Mouse (Mus musculus): ENCODE results near the gene Zic4.

Gene Zic4

DNA sequence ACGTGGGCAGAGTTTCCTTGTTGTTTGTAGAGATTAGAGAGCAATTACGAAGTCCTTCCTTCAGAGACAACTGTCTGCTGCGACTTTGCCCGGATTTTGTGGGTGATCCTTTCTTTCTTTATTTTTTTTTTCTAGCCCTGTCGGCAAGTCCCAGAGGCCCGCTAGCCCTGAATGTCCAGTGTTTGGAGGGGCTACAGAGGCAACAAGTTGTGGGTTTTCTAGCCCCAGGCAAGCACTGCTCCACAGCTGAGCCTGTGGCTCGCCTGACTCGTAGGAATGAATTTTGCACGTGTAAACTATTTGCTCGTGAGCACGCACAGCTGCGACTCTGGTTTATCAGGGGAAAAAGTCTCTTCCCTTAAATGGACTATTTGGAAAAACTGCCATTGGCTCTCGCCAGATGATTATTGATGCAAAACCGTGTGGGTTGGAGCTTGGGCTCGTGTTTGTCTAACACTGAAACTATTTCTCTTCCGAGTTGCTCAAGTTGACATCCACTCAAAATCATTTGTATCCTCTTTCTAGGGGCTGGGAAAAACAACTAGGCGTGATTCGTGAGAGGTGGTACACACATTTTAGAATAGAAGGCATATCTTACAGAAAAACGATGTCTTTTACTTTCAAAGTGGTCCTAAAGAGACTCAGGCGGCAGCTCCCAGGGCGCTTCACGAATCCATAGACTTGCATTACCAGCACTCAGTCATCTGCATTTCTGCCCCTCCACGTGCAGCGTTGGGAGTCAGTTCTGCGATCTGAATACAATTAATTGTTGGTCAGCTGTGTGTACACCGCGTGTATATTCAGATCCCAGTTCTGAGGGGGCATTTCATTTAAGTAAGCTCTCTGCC lies 42.9 kb downstream of the Zic4 start:
- no peak for DNase-seq

DNA sequence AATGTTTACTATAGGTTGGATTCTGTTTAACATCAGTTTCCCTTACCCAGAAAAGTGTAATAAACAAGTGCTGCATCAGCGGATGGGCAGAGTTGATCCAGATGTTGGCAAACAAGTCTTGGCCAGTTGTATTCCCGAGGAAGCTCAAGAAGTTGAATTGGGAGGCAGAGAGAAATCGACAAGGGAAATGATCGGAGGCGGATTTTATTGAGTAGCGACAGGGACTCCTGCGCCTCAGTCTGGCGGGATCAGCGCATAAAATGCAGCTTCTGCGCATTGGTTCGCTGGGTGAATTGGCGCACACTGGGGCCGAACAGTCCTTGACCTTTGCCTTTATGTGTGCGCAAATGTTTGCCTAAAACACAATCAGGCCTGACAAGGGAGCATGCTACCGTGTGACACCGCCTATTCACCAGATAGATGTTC lies 43.6 kb downstream of the Zic4 start:
- no peak for DNase-seq

DNA sequence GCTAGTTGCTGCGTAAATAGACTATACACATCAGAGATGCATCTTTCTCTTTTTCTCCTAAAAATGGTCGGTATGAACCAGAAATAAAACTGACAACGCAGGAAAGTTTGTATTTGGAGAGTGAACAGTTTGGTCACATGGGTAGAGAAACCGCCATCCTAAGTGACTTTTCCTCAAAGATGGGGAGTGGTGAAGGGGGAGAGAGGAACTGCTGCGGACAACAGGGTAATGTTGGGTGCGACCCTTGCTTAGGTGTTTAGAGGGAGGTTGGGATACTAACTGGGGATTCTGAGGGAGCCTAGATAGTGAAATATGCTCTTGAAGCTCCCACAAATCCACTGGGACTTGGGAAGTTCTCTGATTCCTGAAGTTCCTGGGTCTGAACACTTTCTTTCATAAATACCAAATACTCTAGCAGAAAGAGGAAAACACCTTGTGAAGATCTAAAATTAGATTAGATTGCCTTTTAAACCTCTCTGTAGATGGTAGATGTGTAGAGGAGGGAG lies 44.1 kb downstream of the Zic4 start:
- no peak for DNase-seq

DNA sequence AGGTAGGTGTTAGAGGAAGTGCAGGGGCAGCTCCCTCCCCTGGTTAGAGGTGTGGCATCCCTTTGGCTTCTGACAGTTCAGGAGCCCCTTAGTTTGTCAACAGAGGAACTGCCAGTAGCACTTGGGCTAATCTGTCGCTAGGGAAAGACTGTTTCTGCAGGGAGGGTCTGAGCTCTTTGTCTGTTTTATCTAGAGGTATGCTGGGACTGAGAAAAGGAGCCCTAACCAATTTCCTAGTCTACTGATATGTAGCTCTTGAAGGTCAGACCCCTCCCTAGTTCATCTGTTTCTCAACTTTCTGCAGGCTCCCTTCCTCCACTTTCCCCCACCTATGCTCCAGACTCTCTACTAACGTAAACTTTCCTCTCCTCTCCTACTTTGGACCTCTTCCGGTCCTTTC lies 47.6 kb downstream of the Zic4 start:
- no peak for DNase-seq

DNA sequence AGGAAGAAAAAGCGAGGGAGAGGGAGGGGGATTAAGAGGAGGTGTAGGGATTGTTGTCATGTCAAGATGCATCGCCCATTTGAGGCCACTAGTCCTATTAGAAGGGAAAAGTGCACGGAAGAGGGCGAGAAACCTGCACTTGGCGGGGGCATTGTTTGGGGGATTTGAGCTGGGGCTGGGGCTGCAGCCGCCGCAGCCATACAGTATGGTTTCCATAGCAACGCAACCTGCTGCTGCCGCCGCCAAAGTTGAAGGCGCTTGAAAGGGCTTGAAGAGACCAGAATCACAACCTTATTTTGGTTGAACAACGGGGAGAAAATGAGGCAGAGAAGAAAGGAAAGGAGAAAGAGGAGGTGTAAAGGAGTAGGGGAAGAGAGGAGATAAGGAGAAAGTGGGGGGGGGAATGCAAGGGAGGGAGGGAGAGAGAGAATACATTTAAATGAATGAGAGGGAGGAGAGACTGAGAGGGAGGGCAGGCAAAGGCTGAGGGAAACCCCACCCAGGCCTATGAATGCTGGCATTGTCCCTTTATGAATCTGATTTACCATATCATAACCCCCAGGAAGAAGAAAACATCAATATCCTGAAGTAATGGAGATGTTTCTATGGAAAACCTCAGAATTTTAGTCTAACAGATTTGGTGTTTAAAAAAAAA lies 51.9 kb downstream of the Zic4 start:
- no peak for DNase-seq

DNA sequence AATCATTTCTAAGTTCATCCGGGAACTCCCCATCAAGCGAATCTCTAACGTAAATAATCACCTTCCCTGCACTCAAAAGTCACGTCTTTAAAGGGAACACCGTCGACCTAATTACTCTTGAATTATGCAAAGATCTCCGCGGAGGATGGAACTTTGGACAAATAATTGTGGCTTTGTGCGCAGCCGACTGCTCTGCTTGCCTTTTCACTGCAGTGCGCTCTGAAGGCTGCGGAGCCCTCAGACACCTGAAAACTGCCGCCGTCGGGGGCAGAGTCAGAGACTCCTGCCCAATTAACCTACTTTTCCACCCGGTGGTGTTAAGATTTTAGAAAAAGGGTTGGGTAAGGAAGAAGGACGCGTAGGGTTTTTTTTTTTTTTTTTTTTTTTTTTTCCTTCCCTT lies 58.2 kb downstream of the Zic4 start:
- DNase-seq = no peak
